Mouse (Mus musculus) left cerebral cortex, postnatal 10 days (tissue): Measurements from ENCODE around the gene Zfyve27. TPM values are rescaled to one million over a fixed set of nuclear protein-coding genes. Genes with fewer than 3 reads are reported as not detected.

Experiments
- DNase-seq, 2 experiments: peaks; one replicate each; pipeline ENCODE4 v3.0.0; 2021 to 2022; ENCODE audit warnings: low spot score in 2 of 2, mixed read lengths in 1 of 2; ENCODE audit errors: extremely low spot score in 1 of 2
- intact Hi-C: fragments of 180-260 bp; cut with DNase I; formaldehyde crosslinking; loops from one replicate; pipeline ENCODE4 v1.15.1; 2025
- total RNA-seq, 2 experiments: library from RNA; stranded (reverse); gene quantifications; 2 replicates each; pipeline ENCODE4 v1.2.3; 2021

Zfyve27 gene
- total RNA-seq, result 100 to 1,000 TPM in 1 of 2 experiments, 10 to 100 TPM in 1; 93.9 to 100 TPM

DNA sequence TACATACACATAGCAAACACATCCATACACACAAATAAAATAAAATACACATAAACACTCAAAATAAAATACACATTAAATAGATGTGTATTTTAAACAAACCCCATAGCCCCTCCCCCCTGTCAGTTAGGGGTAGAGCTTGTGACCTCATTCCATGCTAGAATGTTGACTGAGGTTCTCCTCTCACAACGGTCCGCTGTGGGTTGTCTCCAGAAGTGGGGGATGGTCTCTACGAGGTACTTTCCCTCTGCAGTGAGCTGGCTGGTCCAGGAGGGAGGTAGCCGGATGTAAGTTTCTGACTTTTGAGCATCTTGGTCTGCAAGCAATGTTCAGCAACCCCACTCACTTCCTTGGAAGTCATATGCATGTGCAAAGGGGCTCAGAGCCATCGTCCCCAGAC is at the start of gene Zfyve27:
Zfyve27 (plus strand) TSS at position 188 of the 400 bp plus-strand sequence.
- intact Hi-C loops, result no loop called here
- no peak for DNase-seq

DNA sequence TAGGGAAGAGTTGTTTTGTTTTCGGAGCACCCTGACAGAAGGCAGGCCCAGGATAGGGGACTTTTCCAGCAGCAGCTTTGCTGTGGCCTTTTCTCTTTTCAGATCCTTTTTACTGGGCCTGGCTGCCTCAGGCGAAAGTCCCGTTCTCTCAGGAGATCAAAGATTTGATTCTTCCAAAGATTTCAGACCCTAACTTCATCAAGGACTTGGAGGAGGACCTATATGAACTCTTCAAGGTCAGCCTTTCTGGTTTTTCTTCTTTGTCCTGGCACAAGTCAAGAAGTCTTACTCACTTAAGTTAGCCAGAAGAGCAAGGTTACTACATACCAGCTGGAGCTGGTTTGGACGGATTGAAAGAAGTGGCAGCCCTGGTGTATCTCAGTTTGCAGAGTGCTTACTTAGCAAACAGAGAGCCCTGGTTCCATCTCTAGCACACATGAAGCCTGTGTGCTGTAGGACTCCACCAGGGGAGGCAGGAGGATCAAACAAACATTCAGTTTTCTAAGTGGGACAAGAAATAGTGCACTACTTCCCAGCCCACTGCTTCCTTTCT is 47.9 kb upstream of the Zfyve27 start:
- intact Hi-C loops, result no loop called here
- DNase-seq, result no peak

DNA sequence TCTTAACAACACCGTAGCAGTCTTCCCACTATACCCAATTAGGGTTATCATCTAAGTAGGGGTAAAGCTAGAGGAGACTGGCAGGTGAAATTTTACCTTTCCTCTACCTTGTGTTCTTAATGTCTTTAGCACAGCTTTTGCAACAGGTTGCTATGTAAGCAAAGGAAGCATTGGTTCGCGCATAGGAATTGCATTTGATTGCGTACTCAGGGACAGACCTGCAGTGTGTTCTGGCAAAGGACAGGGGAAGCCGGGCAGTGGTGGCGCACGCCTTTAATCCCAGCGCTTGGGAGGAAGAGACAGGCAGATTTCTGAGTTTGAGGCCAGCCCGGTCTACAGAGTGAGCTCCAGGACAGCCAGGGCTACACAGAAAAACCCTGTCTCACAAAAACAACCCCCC is 45.6 kb upstream of the Zfyve27 start:
- intact Hi-C loops, result no loop called here
- no peak for DNase-seq

DNA sequence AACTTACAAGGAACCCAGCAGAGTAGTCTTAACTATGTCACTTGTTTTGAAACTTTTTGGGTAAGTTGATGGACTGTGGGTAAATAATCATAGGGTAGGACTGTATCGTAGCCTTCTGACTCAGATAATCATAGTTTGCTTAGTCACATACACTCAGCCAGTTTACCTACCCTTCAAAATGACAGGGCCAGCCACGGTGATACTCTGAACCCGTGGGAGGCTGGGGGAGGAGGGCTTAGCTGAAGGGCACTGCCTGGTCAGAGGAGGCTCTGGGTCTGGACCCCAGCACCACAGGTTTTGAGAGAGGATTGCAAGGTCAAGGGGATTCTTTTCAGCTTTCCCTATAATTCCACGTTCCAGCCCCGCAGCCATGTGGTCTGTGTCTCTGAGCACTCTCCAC is 45.2 kb upstream of the Zfyve27 start:
- intact Hi-C loops, result no loop called here

DNA sequence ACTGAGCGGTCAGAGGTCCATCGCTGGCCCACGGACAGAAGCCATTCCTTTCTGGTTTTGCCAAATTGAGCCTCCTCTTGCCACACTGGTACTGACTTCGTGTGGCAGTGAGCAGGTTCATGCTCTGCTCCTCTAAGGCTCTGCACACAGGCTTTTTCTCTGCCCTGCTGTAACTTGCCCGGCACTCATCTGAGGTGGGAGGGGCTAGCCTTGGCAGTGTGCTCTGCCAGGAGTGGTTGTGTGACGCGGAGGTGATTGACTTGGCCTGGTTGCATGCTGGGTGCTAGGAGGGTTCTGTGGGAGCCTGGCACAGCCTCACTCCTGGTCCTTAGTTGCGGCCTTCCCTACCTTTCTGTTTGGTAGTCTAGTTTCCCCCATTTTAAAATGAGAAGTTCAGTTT is 43.3 kb upstream of the Zfyve27 start:
- intact Hi-C loops, result no loop called here
- no peak for DNase-seq

More for the DNA sequence above, 45.2 kb upstream of the Zfyve27 start:
- no peak for DNase-seq

DNA sequence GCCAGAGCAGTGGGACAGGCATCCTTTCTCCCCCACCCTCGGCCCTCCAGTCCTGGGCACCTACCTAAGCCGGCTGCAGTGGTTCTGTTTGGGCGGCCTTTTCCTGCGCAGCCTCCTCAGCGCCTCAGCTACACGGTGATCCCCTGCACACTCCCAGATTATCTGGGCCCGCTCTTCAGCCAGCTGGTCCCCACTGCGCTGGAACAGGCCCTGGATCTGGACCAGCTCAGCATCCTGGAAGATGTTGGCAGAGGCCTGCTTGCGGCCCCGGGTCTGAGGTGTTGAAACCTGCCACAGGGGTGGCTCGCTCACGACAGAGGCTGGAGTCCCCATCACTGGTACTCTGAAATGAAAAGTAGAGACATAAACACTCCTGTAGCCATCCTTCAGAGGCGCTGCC is 39.1 kb upstream of the Zfyve27 start:
- DNase-seq, result no peak

DNA sequence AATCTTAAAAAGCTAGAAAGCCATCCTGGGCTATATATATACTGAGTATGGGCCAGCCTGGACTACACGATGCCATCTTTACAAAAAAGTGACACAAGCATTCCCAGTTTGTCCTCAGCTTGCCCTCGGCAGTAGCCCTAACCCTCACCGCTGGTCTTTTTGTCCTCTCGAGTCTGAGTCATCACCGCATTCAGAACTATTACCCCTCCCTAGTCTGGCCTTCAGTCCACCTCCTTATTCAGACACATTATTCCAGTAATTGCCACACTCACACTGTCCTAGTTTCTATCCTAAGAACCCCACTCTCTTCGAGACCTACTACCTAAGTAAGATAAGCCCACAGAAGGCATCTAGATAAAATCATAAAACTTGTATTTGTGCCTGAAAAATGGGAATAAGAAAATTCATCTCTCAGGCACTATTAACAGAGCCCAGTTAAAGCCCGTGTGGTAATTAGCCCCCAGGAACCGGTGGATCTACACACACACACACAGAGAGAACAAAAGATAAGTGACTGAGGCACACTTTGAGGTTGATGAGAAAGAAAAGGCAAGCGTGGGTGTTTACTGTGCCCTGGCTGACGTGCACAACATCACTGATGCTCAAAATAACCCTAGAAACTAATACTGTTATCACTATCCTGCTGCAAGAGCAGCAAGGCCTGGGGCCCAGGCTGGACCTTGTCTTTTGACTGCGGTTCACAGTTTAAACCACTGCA is 38.1 kb upstream of the Zfyve27 start:
- DNase-seq, result no peak
- intact Hi-C loops, result no loop called here

More for the DNA sequence above, 39.1 kb upstream of the Zfyve27 start:
- intact Hi-C loops, result no loop called here

DNA sequence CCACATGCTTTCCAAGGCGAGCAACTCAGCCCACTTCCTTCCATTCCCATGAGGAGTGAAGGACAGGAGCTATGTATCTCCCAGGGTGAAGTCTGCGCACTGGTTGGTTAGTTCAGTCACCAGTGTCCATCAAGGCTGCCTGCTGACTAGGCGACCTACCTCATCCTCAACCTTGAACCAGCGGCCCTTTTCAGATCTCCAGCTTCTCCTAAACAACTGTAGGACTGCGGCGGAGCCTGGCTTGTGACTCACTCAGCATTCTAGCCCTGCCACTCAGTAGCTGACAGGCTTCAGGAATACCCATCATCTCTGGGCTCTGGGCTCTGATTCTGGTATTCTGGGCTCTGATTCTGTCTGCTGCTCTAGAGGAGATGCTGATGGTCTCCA is 37.5 kb upstream of the Zfyve27 start:
- intact Hi-C loops, result no loop called here

DNA sequence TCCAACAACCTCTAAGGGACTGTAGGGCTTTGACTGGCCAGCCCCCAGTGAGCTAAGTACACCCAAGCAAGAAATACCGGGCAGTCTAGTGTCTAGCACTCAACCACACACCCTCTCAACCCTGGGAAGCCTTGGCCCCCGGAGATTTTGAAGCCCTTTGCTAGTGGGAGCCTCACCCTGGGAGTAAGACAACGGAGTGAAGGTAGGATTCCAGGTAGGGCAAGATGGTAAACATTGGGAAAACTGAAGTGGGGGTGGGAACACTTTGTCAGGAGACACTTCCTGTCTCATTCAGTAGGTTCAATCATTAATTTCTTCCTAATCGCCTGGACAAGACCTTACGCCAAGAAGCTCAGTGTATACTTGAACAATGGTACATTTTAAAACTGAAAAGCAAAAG is 36.7 kb upstream of the Zfyve27 start:
- DNase-seq, result no peak
- intact Hi-C loops, result no loop called here

More for the DNA sequence above, 37.5 kb upstream of the Zfyve27 start:
- no peak for DNase-seq

DNA sequence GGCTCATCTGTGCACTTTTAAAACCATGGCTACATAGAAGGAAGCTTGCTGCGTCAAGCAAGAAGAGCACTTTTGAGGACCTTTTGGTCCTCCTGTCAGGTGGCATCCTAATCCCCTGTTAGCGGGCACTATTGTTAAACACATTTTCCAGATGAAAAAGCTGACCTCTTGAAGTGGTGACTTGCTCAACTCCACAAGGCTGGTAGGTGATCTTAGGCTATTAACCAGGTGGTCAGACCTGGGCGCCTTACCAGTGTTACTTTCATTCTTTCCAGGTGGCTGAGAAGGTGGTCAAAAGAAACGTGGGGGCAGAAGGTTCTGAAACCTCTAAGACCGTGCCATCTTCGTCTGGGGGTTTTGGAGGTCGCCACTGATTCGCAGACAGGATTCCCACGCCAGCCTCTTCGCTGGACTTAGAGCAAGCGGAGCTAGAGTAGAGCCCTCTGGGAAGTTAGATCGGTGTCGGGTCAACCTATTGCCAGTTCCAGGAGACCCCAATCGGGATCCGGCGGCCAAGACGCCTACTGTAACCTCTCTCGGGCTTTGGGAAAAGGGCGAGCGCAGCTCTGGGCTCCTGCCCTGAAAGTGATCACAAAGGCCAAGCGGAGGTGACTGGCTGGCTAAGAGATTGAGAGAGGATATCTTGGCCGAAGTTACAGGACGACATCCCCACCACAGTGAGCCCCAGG is 35.6 kb upstream of the Zfyve27 start:
- intact Hi-C loops, result no loop called here

DNA sequence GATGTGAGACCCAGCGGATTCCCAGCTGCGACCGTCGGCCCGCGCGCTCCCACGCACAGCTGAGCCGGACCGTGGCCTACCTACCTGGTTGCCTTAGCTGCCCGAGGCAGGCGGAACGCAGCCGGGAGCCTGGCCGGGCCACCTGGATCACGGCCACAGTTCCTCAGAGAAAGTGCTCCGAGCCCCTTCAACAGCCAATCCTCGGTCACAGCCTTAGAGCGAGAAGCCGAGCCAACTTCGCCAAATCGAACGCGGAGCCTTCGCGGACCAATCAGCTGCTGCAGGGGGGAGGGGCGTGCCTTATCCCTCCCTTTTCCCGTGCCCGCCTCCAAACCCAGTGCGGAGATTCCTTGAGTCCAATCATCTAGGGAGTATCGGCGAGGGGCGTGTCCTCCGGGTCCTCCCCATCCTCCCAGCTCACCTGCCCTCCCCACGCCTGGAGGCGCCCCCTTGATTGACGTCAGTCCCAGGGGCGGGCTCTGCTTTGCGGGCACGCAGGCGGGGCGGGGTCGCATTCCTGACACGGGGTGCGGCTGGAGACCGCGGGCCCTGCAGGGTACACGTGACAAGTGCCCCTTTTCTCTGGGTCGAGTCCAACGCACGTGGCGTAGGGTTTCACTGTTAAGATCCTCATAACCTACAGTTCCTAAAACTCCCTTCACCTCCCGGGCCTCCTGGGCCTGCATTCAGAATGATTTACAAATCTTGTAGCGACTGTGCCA is 34.8 kb upstream of the Zfyve27 start, which contains the start of gene Avpi1:
Avpi1 (minus strand) TSS at position 273 of the 722 bp plus-strand sequence.
- intact Hi-C loops, result no loop called here
- DNase-seq, result peak; percentile 98 to 99

More for the DNA sequence above, 35.6 kb upstream of the Zfyve27 start:
- DNase-seq, result no peak

DNA sequence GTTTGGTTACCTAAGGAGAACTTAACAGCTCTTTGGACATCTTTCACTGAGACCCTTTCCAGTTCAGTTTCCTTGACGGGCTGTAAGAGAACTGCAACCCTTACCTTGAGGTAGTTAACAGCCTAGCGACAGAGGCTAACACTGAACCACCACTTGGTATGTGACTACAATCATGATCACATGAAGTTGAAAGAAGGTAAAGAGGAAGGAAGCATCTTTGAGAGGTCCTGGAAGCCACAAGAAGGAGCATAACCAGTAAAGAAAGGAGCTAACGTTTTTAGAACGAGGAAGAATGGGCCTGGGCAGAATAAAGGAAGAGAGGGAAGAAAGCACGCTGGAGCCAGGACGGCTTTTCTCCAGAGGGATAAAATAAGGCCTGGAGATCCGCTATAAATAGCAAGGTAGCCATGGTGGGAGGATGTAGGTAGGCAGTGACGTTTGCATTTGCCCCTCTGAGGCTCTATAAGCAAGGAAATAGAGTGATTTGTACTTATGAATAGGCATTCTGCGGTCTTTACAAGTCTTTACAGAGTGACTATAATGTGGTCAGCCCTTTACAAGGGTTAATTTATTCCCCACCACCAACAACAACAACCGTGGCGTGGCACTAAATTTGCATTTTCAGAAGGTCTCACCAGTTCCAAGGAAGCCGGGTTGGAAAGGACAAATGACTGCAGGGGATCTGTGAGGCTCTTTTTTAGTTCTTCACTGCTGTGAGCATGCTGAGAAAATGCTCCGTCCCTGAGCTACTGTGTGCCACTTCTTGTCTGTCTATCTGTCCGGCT is 34.0 kb upstream of the Zfyve27 start:
- intact Hi-C loops, result no loop called here
- no peak for DNase-seq

DNA sequence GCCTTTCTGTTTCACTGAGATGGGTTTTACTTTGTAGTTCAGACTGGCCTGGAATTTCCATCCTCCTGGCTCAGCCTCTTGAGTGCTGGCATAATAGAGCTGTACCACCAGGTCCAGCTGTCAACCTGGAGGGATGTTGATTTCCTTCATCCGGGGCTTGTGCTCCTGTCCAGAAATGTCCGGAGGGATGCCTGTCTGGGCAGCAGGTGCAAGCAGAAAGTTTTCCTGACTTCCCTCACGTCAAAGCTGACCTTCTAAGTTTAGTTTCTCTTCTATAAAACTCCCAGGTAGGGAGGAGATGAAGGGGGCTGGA is 33.5 kb upstream of the Zfyve27 start:
- intact Hi-C loops, result no loop called here
- DNase-seq, result no peak

DNA sequence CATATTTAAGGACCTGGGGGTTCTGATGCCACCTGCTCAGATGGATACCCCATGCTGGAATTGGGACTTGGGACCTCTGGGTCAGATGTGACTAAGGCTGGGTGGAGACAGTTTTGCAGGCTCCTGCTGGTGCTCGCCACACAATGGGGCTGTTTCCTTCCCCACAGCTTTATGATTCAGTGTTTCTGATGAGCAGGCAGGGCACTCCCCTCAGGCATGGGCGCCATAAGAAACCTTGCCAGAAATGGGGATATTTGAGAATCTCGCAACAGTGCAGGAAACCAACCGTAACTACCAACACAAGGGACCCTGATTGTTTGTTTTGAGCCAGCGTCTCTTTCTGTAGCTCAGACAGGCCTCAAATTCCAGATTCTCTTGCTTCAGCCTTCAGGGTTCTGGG is 32.6 kb upstream of the Zfyve27 start:
- DNase-seq, result no peak
- intact Hi-C loops, result no loop called here

DNA sequence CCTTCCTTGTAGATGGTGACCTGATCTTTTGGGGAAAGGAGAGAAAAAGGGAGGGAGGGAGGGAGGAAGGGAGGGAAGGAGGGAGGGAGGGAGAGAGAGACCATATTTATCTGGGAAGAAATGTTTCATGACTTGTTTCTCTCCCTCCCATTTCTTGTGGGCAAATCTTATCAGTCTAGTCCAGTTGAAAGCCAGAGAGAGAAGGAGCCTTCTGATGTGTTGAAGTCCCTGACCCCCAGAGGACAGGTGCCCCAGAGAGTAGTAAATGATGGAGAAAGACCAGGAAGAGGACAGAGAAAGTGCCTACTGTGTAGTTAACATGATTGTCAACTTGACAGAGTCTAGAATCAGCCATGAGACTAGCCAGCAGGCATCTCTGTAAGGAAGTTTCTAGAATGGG is 28.7 kb upstream of the Zfyve27 start:
- no peak for DNase-seq
- intact Hi-C loops, result no loop called here

DNA sequence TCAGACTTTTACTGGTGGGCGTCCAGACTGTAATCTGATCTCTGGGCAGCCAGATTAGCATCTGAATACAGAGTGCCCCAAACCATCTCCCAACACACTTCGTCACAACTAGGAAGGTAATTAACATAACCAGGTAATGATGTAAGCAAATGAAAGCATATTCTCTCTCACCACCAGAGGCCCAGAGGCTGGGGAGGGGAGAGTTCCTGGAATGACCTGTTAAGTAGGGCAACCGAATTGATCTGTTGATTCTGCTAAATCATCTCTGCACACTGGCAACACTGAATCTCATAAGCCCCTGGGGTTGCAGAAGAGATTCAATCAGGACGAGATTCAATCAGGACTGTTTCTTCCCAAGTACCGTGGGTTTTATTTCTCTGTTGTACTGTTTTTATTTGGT is 27.6 kb upstream of the Zfyve27 start:
- intact Hi-C loops, result no loop called here
- no peak for DNase-seq

DNA sequence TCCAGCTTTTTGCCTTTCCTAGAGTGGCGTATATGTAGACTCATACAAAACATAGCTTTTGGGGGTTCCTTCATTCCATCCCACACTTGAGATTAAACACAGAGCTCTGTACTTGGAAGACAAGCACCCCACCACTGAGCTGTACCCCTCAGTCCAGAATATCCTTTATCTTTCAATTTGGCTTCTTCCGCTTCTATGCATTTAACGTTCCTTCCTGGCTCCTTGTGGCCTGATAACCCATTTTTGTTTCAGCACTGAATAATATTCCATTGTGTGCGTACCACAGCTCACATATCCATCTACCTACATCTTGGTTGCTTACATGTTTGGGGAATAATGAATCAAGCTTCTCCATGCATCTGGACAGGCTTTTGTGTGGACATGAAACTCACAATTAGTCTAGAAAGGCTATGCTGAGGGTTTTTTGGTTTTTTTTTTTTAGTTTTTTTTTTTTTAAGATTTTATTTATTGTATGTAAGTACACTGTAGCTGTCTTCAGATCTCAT is 26.5 kb upstream of the Zfyve27 start:
- DNase-seq, result no peak
- intact Hi-C loops, result no loop called here

DNA sequence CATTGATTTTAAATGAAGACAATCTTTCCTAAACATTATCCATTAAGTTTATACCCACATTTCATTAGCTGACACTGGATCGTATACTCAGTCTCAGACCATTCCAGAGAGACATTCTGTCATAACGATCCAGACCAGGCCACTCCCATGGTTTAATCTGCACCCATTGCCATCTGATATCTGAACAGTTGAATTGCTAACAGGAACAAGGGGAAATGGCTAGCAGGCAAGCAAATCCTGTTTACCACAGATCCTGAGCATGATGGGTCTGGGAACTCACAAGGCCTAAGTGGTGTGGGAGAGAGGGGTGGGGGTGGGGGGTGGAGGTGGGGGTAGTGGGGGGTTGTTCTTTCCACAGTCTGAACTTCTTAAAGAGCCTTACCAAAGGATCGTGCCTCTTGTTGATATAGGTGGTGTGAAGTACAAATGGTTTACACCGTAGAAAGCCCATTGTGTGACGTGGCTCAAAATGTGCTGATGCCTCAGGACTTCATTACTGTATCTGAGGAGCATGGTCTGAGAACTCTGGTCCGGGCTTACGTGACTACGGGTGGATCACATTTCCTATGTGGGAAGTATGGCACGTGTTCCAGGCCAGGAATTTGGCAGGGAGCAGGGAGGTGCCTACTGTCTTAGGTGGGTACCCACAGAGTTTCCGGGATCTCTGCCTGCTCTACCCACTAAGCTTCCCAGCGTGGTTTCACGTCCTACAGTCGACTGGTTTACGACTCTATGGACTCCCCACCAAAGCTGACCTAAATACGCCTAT is 25.1 kb upstream of the Zfyve27 start:
- no peak for DNase-seq
- intact Hi-C loops, result no loop called here
